Mouse (Mus musculus) cortical plate, adult 2 months (tissue): ENCODE measurements around the gene Foxf1.

Experiments used
- CTCF ChIP-seq: fragments of 200-500 bp; IDR thresholded peaks from 2 replicates; pipeline ENCODE4 v1.5.1; 2011; ENCODE audit warnings: mild to moderate bottlenecking, control low read depth, low read length; ENCODE audit not compliant: insufficient read depth; ENCODE audit errors: extremely low read depth
- POLR2A ChIP-seq: fragments of 200-500 bp; IDR thresholded peaks from 2 replicates; pipeline ENCODE4 v1.6.1; 2011; ENCODE audit warnings: mild to moderate bottlenecking, low read length, control low read depth; ENCODE audit not compliant: insufficient read depth; ENCODE audit errors: extremely low read depth

DNA sequence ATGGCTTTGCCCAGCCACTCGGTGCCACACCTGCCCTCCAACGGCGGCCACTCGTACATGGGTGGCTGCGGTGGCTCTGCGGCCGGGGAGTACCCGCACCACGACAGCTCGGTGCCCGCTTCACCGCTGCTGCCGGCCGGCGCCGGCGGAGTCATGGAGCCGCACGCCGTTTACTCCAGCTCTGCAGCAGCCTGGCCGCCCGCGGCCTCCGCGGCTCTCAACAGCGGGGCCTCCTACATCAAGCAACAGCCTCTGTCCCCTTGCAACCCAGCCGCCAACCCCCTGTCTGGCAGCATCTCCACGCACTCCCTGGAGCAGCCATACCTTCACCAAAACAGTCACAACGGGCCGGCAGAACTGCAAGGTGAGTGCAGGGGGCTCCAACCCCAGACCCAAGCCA lies 825 bp downstream of the Foxf1 start:
- TF ChIP-seq CTCF (no peak), POLR2A (no peak)
